Mouse (Mus musculus) G1E (cell line): Measurements from ENCODE around the gene Stxbp3.

Experiments used
- CTCF ChIP-seq: IDR thresholded peaks from 2 replicates; pipeline ENCODE4 v1.5.1; 2012; ENCODE audit warnings: low read depth, low read length, inconsistent platforms, mixed read lengths
- GATA1 ChIP-seq: IDR thresholded peaks from 2 replicates; pipeline ENCODE4 v1.6.1; 2012; ENCODE audit warnings: borderline replicate concordance, low read length, inconsistent platforms, mixed read lengths
- POLR2AphosphoS5 ChIP-seq: IDR thresholded peaks from 2 replicates; pipeline ENCODE4 v1.6.1; 2012; ENCODE audit warnings: low read depth, low read length, inconsistent platforms; ENCODE audit not compliant: insufficient replicate concordance
- TAL1 ChIP-seq: conservative IDR thresholded peaks from 2 replicates; pipeline ENCODE4 v1.6.1; 2012; ENCODE audit warnings: low read depth, low read length, inconsistent platforms, mixed read lengths

- no peak for TF ChIP-seq CTCF
- no peak for TF ChIP-seq TAL1
- no peak for TF ChIP-seq GATA1
- TF ChIP-seq POLR2AphosphoS5: no peak
Observed at GRCm38 (mm10) chr3:108885686-108886530, 45.6 kb upstream of the Stxbp3 start.
